Mouse (Mus musculus) kidney, postnatal 0 days (tissue): ENCODE results near the gene Tmem223. TPM values are rescaled to one million over a fixed set of nuclear protein-coding genes. Genes with fewer than 3 reads are reported as not detected.
A peak's percentile ranks its signal among the peaks of the same experiment; 100 is the strongest.

ENCODE experiments used
- ATAC-seq: fragments of 200-750 bp; cut with Nextera tagmentation; replicated peaks from 2 replicates; pipeline ENCODE4 v1.8.0; 2017; ENCODE audit warnings: low read depth, moderate number of reproducible peaks, moderate TSS enrichment, moderate library complexity; ENCODE audit not compliant: low FRiP score
- DNase-seq: peaks from one replicate; pipeline ENCODE4 v3.0.0-alpha.2; 2016; ENCODE audit warnings: low spot score
- H3K27ac ChIP-seq: fragments of 300-500 bp; sonication (generic); 2 replicates; pipeline ENCODE4 v1.5.1; 2014; ENCODE audit warnings: mild to moderate bottlenecking
- H3K27me3 ChIP-seq: fragments of 300-500 bp; sonication (generic); 2 replicates; pipeline ENCODE4 v1.6.1; 2014; ENCODE audit warnings: low read length, mixed read lengths; ENCODE audit not compliant: insufficient read depth
- H3K36me3 ChIP-seq: fragments of 300-500 bp; sonication (generic); 2 replicates; pipeline ENCODE4 v1.6.1; 2014; ENCODE audit warnings: low read length, mixed read lengths; ENCODE audit not compliant: insufficient read depth
- H3K4me1 ChIP-seq: fragments of 300-500 bp; sonication (generic); replicated peaks from 2 replicates; pipeline ENCODE4 v1.6.1; 2014; ENCODE audit warnings: antibody characterized with exemption, low read length, mixed read lengths; ENCODE audit not compliant: insufficient read depth
- H3K4me2 ChIP-seq: fragments of 300-500 bp; sonication (generic); 2 replicates; pipeline ENCODE4 v1.6.1; 2014; ENCODE audit warnings: mild to moderate bottlenecking, low read length, moderate library complexity, mixed read lengths
- H3K4me3 ChIP-seq: fragments of 300-500 bp; sonication (generic); replicated peaks from 2 replicates; pipeline ENCODE4 v1.5.1; 2014; ENCODE audit warnings: low read depth, low read length
- H3K9ac ChIP-seq: fragments of 300-500 bp; sonication (generic); 2 replicates; pipeline ENCODE4 v1.6.1; 2014; ENCODE audit warnings: low read depth, low read length
- H3K9me3 ChIP-seq: fragments of 300-500 bp; sonication (generic); replicated peaks from 2 replicates; pipeline ENCODE4 v1.6.1; 2016; ENCODE audit warnings: low read length, inconsistent platforms, mixed read lengths
- CTCF ChIP-seq: IDR thresholded peaks from 2 replicates; pipeline ENCODE4 v1.5.1; 2016; ENCODE audit warnings: antibody characterized with exemption, low read depth, mild to moderate bottlenecking, moderate library complexity
- WGBS: fragments of 180-500 bp; shearing (Covaris S2); extraction: QIAGEN DNeasy Blood & Tissue Kit; methylation state at CpG from one replicate; pipeline ENCODE4 v1.1.7; 2014; 5-methylcytosine and 5-hydroxymethylcytosine counted together
- polyA plus RNA-seq: library from polyadenylated mRNA; unstranded; fragments of >200 nt; fragmentation: Nextera tagmentation; extraction: Ambion mirVana; gene quantifications from 2 replicates; pipeline ENCODE4 v1.2.1, GENCODE M21; 2015

Tmem223 gene
- polyA plus RNA-seq = 248 and 286 TPM in 2 replicates

- WGBS = 24% methylated on average over 29 of the region's 29 CpGs
- H3K36me3 ChIP-seq = peaks cover 38% of the 10 kb centered on the region
Measured at GRCm38 (mm10) chr19:8770567-8771270, at the start of gene Tmem223. Tmem223 (plus strand) TSS chr19:8770996.

GRCm38 (mm10) chr19:8721378-8721777, 49.4 kb upstream of the Tmem223 start:
- TF ChIP-seq CTCF = no peak
- Histone ChIP-seq H3K9ac (no peak overlapping the region), H3K4me3 (no peak overlapping the region), H3K27me3 (no peaks in the 10 kb centered on the region), H3K4me2 (no peak overlapping the region), H3K4me1 (peaks cover 12% of the 10 kb centered on the region; the same call in 1 of the 2 replicates), H3K36me3 (peaks cover 12% of the 10 kb centered on the region), H3K9me3 (no peaks in the 10 kb centered on the region), H3K27ac (no peak overlapping the region)
- DNase-seq (no peak), ATAC-seq (no peak)
- whole genome bisulfite sequencing = 71% methylated on average over 1 of the region's 1 CpGs

More at GRCm38 (mm10) chr19:8770567-8771270, at the start of gene Tmem223:
- H3K4me2 ChIP-seq = peak within 1 kb of the TSS; percentile 74
- DNase-seq (peak; percentile 90), ATAC-seq (peak; percentile 35)
- TF ChIP-seq CTCF = peak; percentile 12; the same call in 1 of the 2 replicates
- no peaks in the 10 kb centered on the region for H3K9me3 ChIP-seq
- H3K27ac ChIP-seq = peak within 1 kb of the TSS; percentile 87
- H3K9ac ChIP-seq = peak within 1 kb of the TSS; percentile 94
- peak within 1 kb of the TSS; percentile 71 for H3K4me3 ChIP-seq
- H3K27me3 ChIP-seq = no peaks in the 10 kb centered on the region
- H3K4me1 ChIP-seq = peaks cover 14% of the 10 kb centered on the region; the same call in 1 of the 2 replicates

- Histone ChIP-seq H3K4me1 (peaks cover 12% of the 10 kb centered on the region; the same call in 1 of the 2 replicates), H3K27ac (no peak overlapping the region; the same call in 1 of the 2 replicates), H3K9ac (peak overlapping the region; percentile 56; the same call in 1 of the 2 replicates), H3K4me2 (peak overlapping the region; percentile 62), H3K36me3 (peaks cover 18% of the 10 kb centered on the region), H3K27me3 (no peaks in the 10 kb centered on the region), H3K4me3 (peak overlapping the region; percentile 55; the same call in 1 of the 2 replicates), H3K9me3 (no peaks in the 10 kb centered on the region)
- ATAC-seq (no peak), DNase-seq (no peak)
- TF ChIP-seq CTCF = no peak
- 42% methylated on average over 4 of the region's 4 CpGs for WGBS
Measured at GRCm38 (mm10) chr19:8722021-8722420, 48.8 kb upstream of the Tmem223 start.

DNA sequence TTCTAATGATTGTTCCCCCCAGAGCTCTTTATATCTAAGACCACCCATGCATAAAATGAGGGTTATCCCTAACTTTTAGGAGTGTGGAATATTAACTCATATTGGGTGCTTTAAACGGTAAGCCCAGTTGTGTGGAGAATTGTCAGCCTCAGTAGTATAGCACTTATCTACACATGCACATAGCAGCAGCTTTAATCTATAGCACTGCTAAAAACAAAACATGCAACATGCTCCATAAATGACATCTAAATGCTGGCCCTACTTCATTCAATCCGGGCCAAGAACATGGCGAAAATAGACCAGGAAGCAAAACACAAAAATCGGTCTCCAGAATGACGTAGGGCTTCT, 48.3 kb upstream of the Tmem223 start:
- Histone ChIP-seq H3K9ac (peak overlapping the region; percentile 56), H3K36me3 (peaks cover 19% of the 10 kb centered on the region), H3K4me1 (peaks cover 12% of the 10 kb centered on the region; the same call in 1 of the 2 replicates), H3K27me3 (no peaks in the 10 kb centered on the region), H3K27ac (peak overlapping the region; percentile 88), H3K4me3 (peak overlapping the region; percentile 55), H3K4me2 (peak overlapping the region; percentile 62), H3K9me3 (no peaks in the 10 kb centered on the region)
- no peak for TF ChIP-seq CTCF
- 1% methylated on average over 5 of the region's 5 CpGs for WGBS
- DNase-seq (no peak), ATAC-seq (0 out of 2 replicates have a peak, but pooled peaks have one; percentile 0)

DNA sequence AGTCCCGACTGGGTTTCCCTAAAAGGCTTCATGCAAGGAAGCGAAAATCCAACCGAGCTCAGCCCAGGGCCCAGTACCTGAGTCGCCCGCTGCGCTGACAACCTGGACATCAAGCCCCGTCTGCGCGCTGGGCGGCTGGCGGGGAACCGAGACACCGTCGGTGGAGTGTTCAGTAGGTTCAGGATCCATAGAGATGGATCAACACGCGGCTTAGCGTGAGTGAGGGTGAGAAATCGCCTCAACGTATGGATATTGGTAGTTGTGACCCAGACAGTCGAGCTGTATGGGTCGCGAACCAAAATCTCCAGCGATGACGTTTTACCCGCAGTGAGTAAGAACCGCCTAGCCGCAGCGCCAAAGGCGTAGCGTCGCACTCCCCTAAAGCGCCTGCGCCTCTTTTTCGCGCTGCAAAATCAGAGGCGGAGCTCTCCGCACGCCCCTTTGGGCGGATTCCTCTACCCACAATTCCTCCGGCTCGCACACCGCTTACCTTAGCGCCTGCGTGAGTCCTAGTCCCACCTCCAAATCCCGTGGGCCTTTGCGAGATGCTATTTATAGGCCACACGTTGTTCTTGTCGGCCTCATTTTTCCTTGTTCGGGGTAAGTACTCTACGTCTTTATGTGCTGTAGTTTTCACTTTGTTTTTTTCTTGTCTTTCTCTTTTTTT, 47.8 kb upstream of the Tmem223 start, which contains the start of gene Slc3a2:
TSS of gene Slc3a2 (minus strand) at position 463 of the 667 bp plus-strand sequence.
- H3K9me3 ChIP-seq = no peaks in the 10 kb centered on the region
- peak within 1 kb of the TSS; percentile 88 for H3K27ac ChIP-seq
- peak within 1 kb of the TSS; percentile 55 for H3K4me3 ChIP-seq
- TF ChIP-seq CTCF = no peak
- WGBS = under 1% methylated on average over 50 of the region's 50 CpGs
- ATAC-seq (peak; percentile 98), DNase-seq (peak; percentile 99)
- H3K27me3 ChIP-seq = no peaks in the 10 kb centered on the region
- H3K4me1 ChIP-seq = peaks cover 12% of the 10 kb centered on the region; the same call in 1 of the 2 replicates
- peaks cover 19% of the 10 kb centered on the region for H3K36me3 ChIP-seq
- H3K4me2 ChIP-seq = peak within 1 kb of the TSS; percentile 62
- H3K9ac ChIP-seq = peak within 1 kb of the TSS; percentile 73
